Mouse (Mus musculus) stomach, postnatal 0 days (tissue): ENCODE data around the gene Dydc1.

ENCODE experiments used
- CTCF ChIP-seq: IDR thresholded peaks from 2 replicates; pipeline ENCODE4 v1.5.1; 2016; ENCODE audit warnings: antibody characterized with exemption, low read depth, mild to moderate bottlenecking, moderate library complexity
- EP300 ChIP-seq: optimal IDR thresholded peaks from 2 replicates; pipeline ENCODE3; 2016; ENCODE audit warnings: antibody characterized with exemption

DNA sequence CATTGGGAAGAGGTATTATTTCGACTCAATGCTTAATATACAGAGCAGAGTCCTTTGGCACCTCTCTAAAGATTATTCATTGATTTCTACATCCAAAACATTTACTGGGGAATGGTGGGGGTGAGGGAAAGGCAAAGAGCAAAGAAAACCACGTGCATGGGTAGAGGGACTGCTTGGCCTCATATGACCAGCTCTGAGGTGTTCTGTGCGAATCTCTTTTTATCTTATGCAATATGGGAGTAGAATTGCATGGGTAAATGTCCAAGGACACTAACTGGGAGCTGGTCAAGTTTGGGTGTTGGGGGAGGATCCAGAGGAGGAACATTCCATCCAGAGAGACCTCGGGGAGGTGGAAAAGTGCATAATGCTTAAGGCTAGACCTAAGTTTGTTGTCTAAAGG is 40.2 kb downstream of the Dydc1 start:
- TF ChIP-seq CTCF (no peak), EP300 (no peak)
